Mouse (Mus musculus): ENCODE measurements at regions not wholly inside any gene's neighbourhood (a gene's known extent, or its start where the extent isn't known, plus 50 kb on each side); places are given as distances from the start of the nearest gene placed in this dataset.

- TF ChIP-seq EP300 (IDR thresholded peaks at IDR 0.05; ENCODE audit: low read depth), result no peak
- no peak for TF ChIP-seq CTCF (IDR thresholded peaks at IDR 0.05; ENCODE audit: low read depth)
- no peak overlapping the region for H3K4me2 ChIP-seq (ENCODE audit: low read depth, low read length)
- no peak for DNase-seq (ENCODE audit: low spot score)
- 27% methylated on average over 5 of the region's 5 CpGs for WGBS
- no peaks in the 10 kb centered on the region for H3K27me3 ChIP-seq (ENCODE audit: control insufficient read depth, insufficient read depth, low read length)
- peak overlapping the region; percentile 46; the same call in 1 of the 2 replicates for H3K27ac ChIP-seq (ENCODE audit: low read depth)
- no peak overlapping the region for H3K9ac ChIP-seq (replicated peaks; ENCODE audit: low read depth, low read length)
- H3K9me3 ChIP-seq (replicated peaks; ENCODE audit: control insufficient read depth, low read length), result no peaks in the 10 kb centered on the region
- no peaks in the 10 kb centered on the region for H3K36me3 ChIP-seq (replicated peaks; ENCODE audit: control insufficient read depth, insufficient read depth, low read length)
- H3K4me3 ChIP-seq (ENCODE audit: low read depth, low read length), result no peak overlapping the region
- H3K4me1 ChIP-seq (ENCODE audit: control insufficient read depth, insufficient read depth), result peaks cover 8% of the 10 kb centered on the region; the same call in 1 of the 2 replicates
- ATAC-seq (ENCODE audit: insufficient read depth, low read depth), result no peak
Observed at GRCm38 (mm10) chr2:92743152-92743551, 143.6 kb downstream of the Chst1 start.

GRCm38 (mm10) chr2:92743911-92744310 is 144.4 kb downstream of the Chst1 start:
- WGBS, result 53% methylated on average over 5 of the region's 5 CpGs
- TF ChIP-seq CTCF (IDR thresholded peaks at IDR 0.05; ENCODE audit: low read depth), result no peak
- TF ChIP-seq EP300 (IDR thresholded peaks at IDR 0.05; ENCODE audit: low read depth), result no peak
- H3K9ac ChIP-seq (replicated peaks; ENCODE audit: low read depth, low read length), result no peak overlapping the region

GRCm38 (mm10) chr2:92747406-92747805 is 147.9 kb downstream of the Chst1 start:
- DNase-seq (ENCODE audit: low spot score) (no peak), ATAC-seq (ENCODE audit: insufficient read depth, low read depth) (no peak)
- 0 out of 2 replicates have a peak, but pooled peaks cover 8% of the 10 kb centered on the region for H3K4me1 ChIP-seq (ENCODE audit: control insufficient read depth, insufficient read depth)
- TF ChIP-seq EP300 (IDR thresholded peaks at IDR 0.05; ENCODE audit: low read depth) (no peak), CTCF (IDR thresholded peaks at IDR 0.05; ENCODE audit: low read depth) (no peak)
- no peaks in the 10 kb centered on the region for H3K9me3 ChIP-seq (replicated peaks; ENCODE audit: control insufficient read depth, low read length)
- H3K27ac ChIP-seq (ENCODE audit: low read depth), result no peak overlapping the region
- H3K9ac ChIP-seq (replicated peaks; ENCODE audit: low read depth, low read length), result no peak overlapping the region
- no peak overlapping the region for H3K4me2 ChIP-seq (ENCODE audit: low read depth, low read length)
- WGBS, result 69% methylated on average over 2 of the region's 2 CpGs
- H3K4me3 ChIP-seq (ENCODE audit: low read depth, low read length), result no peak overlapping the region
- H3K27me3 ChIP-seq (ENCODE audit: control insufficient read depth, insufficient read depth, low read length), result no peaks in the 10 kb centered on the region
- H3K36me3 ChIP-seq (replicated peaks; ENCODE audit: control insufficient read depth, insufficient read depth, low read length), result no peaks in the 10 kb centered on the region

More at GRCm38 (mm10) chr2:92743911-92744310, 144.4 kb downstream of the Chst1 start:
- ATAC-seq (ENCODE audit: insufficient read depth, low read depth), result no peak
- DNase-seq (ENCODE audit: low spot score), result no peak
- Histone ChIP-seq H3K27me3 (ENCODE audit: control insufficient read depth, insufficient read depth, low read length) (no peaks in the 10 kb centered on the region), H3K4me1 (ENCODE audit: control insufficient read depth, insufficient read depth) (peaks cover 8% of the 10 kb centered on the region; the same call in 1 of the 2 replicates), H3K9me3 (replicated peaks; ENCODE audit: control insufficient read depth, low read length) (no peaks in the 10 kb centered on the region), H3K27ac (ENCODE audit: low read depth) (no peak overlapping the region), H3K4me3 (ENCODE audit: low read depth, low read length) (no peak overlapping the region), H3K36me3 (replicated peaks; ENCODE audit: control insufficient read depth, insufficient read depth, low read length) (no peaks in the 10 kb centered on the region), H3K4me2 (ENCODE audit: low read depth, low read length) (no peak overlapping the region)

DNA sequence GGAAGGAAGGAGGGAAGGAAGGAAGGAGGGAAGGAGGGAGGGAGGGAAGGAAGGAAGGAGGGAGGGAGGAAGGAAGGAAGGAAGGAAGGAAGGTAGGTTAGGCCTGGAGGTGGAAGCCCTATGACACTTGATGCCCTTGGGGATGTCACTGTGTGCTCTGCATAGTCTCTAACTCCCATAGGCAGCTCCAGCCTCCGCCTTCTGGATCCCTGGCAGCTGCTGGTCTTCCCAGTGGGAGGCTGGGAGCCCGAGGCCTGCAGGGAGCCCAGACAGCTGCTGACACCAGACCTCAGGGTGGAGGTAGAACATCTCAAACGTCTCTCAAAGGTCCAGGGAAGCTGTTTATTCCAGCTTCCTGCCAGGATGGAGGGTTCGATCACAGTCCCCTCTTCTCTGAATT is 150.6 kb downstream of the Chst1 start:
- 42% methylated on average over 4 of the region's 4 CpGs for WGBS
- Histone ChIP-seq H3K9ac (replicated peaks; ENCODE audit: low read depth, low read length) (no peak overlapping the region), H3K4me2 (ENCODE audit: low read depth, low read length) (no peak overlapping the region), H3K27me3 (ENCODE audit: control insufficient read depth, insufficient read depth, low read length) (no peaks in the 10 kb centered on the region), H3K36me3 (replicated peaks; ENCODE audit: control insufficient read depth, insufficient read depth, low read length) (no peaks in the 10 kb centered on the region), H3K27ac (ENCODE audit: low read depth) (no peak overlapping the region), H3K4me3 (ENCODE audit: low read depth, low read length) (no peak overlapping the region), H3K9me3 (replicated peaks; ENCODE audit: control insufficient read depth, low read length) (no peaks in the 10 kb centered on the region), H3K4me1 (ENCODE audit: control insufficient read depth, insufficient read depth) (no peaks in the 10 kb centered on the region)
- no peak for DNase-seq (ENCODE audit: low spot score)
- no peak for ATAC-seq (ENCODE audit: insufficient read depth, low read depth)
- no peak for TF ChIP-seq CTCF (IDR thresholded peaks at IDR 0.05; ENCODE audit: low read depth)
- no peak for TF ChIP-seq EP300 (IDR thresholded peaks at IDR 0.05; ENCODE audit: low read depth)

DNA sequence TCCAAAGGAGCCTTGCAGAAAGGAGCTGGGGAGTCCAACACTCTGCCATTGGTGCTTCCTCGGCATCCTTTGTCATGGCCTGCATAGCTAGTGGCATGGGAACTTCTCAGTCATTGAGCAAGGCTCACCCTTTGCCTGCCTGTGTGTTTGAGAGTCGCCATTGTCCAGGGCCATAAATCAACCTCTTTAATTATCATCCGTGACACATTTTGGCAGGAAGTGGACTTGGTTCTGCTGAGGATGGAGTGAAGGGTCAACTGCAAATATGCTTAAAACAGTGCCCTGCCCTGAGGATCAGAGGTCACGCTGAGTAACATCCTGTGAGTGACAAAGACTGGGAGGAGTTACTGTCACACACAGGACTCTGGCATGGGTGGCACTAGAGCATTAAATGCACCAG is 151.2 kb downstream of the Chst1 start:
- no peak overlapping the region for H3K27ac ChIP-seq (ENCODE audit: low read depth)
- no peak for TF ChIP-seq CTCF (IDR thresholded peaks at IDR 0.05; ENCODE audit: low read depth)
- no peak for TF ChIP-seq EP300 (IDR thresholded peaks at IDR 0.05; ENCODE audit: low read depth)
- ATAC-seq (ENCODE audit: insufficient read depth, low read depth) (no peak; the same call in 1 of the 2 replicates), DNase-seq (ENCODE audit: low spot score) (no peak)
- no peak overlapping the region for H3K4me3 ChIP-seq (ENCODE audit: low read depth, low read length)
- 54% methylated on average over 4 of the region's 4 CpGs for WGBS
- no peak overlapping the region for H3K4me2 ChIP-seq (ENCODE audit: low read depth, low read length)
- H3K36me3 ChIP-seq (replicated peaks; ENCODE audit: control insufficient read depth, insufficient read depth, low read length), result no peaks in the 10 kb centered on the region
- H3K9me3 ChIP-seq (replicated peaks; ENCODE audit: control insufficient read depth, low read length), result no peaks in the 10 kb centered on the region
- no peaks in the 10 kb centered on the region for H3K4me1 ChIP-seq (ENCODE audit: control insufficient read depth, insufficient read depth)
- H3K9ac ChIP-seq (replicated peaks; ENCODE audit: low read depth, low read length), result no peak overlapping the region
- no peaks in the 10 kb centered on the region for H3K27me3 ChIP-seq (ENCODE audit: control insufficient read depth, insufficient read depth, low read length)

DNA sequence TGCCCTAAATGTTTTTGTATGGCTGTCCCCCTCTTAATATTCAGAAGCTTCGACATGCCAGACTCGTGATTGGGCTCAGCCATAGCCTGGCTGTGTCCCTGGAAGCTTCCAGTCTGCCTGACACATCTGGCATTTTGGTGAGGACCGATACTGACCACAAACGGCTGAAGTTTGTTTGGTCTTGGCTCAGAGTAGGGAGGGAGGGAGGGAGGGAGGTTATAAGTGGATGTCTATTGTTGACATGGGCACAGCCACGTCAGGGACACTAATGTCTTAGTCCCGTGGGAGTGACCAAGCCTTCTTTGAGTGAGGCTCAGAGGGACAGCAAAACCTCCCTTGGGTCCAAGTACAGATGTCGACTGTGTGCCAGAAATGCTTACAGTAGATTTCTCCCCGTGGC is 151.7 kb downstream of the Chst1 start:
- Histone ChIP-seq H3K27ac (ENCODE audit: low read depth) (no peak overlapping the region), H3K27me3 (ENCODE audit: control insufficient read depth, insufficient read depth, low read length) (no peaks in the 10 kb centered on the region), H3K36me3 (replicated peaks; ENCODE audit: control insufficient read depth, insufficient read depth, low read length) (no peaks in the 10 kb centered on the region), H3K4me3 (ENCODE audit: low read depth, low read length) (no peak overlapping the region), H3K9ac (replicated peaks; ENCODE audit: low read depth, low read length) (no peak overlapping the region), H3K4me1 (ENCODE audit: control insufficient read depth, insufficient read depth) (no peaks in the 10 kb centered on the region), H3K9me3 (replicated peaks; ENCODE audit: control insufficient read depth, low read length) (no peaks in the 10 kb centered on the region), H3K4me2 (ENCODE audit: low read depth, low read length) (no peak overlapping the region)
- no peak for ATAC-seq (ENCODE audit: insufficient read depth, low read depth)
- WGBS, result 29% methylated on average over 8 of the region's 8 CpGs
- DNase-seq (ENCODE audit: low spot score), result no peak
- TF ChIP-seq EP300 (IDR thresholded peaks at IDR 0.05; ENCODE audit: low read depth), result no peak
- no peak for TF ChIP-seq CTCF (IDR thresholded peaks at IDR 0.05; ENCODE audit: low read depth)
